Mouse (Mus musculus) embryonic facial prominence, embryonic 13.5 days (tissue): ENCODE measurements around the gene Zcchc9. TPM values are rescaled to one million over a fixed set of nuclear protein-coding genes. Genes with fewer than 3 reads are reported as not detected.
"Not testable (repeated sequence)": the region's sequence is repeated elsewhere in the genome, so short reads cannot be mapped to it uniquely, and the experiment has no call there.

Experiments used
- ATAC-seq: fragments of 200-750 bp; cut with Nextera tagmentation; 2 replicates; pipeline ENCODE4 v1.8.0; 2017; ENCODE audit warnings: low read depth; ENCODE audit not compliant: insufficient number of reproducible peaks, insufficient read depth, low FRiP score, low TSS enrichment
- H3K27ac ChIP-seq: fragments of 300-500 bp; sonication (generic); 2 replicates; pipeline ENCODE4 v1.5.1; 2015; ENCODE audit warnings: moderate library complexity, mild to moderate bottlenecking, inconsistent platforms
- H3K27me3 ChIP-seq: fragments of 300-500 bp; sonication (generic); 2 replicates; pipeline ENCODE4 v1.6.1; 2015; ENCODE audit warnings: mild to moderate bottlenecking, inconsistent platforms
- H3K36me3 ChIP-seq: fragments of 300-500 bp; sonication (generic); 2 replicates; pipeline ENCODE4 v1.6.1; 2015; ENCODE audit warnings: mild to moderate bottlenecking, inconsistent platforms
- H3K4me1 ChIP-seq: fragments of 300-500 bp; sonication (generic); 2 replicates; pipeline ENCODE4 v1.6.1; 2015; ENCODE audit warnings: inconsistent platforms
- H3K4me2 ChIP-seq: fragments of 300-500 bp; sonication (generic); 2 replicates; pipeline ENCODE4 v1.6.1; 2015; ENCODE audit warnings: moderate library complexity, mild to moderate bottlenecking, inconsistent platforms
- H3K4me3 ChIP-seq: fragments of 300-500 bp; sonication (generic); 2 replicates; pipeline ENCODE4 v1.5.1; 2015; ENCODE audit warnings: mild to moderate bottlenecking, inconsistent platforms
- H3K9ac ChIP-seq: fragments of 300-500 bp; sonication (generic); 2 replicates; pipeline ENCODE4 v1.6.1; 2015; ENCODE audit warnings: mild to moderate bottlenecking, inconsistent platforms
- H3K9me3 ChIP-seq: fragments of 300-500 bp; sonication (generic); 2 replicates; pipeline ENCODE4 v1.6.1; 2016; ENCODE audit warnings: inconsistent platforms
- WGBS: fragments of 180-500 bp; shearing (Covaris S2); methylation state at CpG from one replicate; pipeline ENCODE4 v1.1.7; 2015; ENCODE audit warnings: mixed read lengths; 5-methylcytosine and 5-hydroxymethylcytosine counted together
- polyA plus RNA-seq: library from polyadenylated mRNA; unstranded; fragments of >200 nt; fragmentation: Nextera tagmentation; extraction: Ambion mirVana; gene quantifications from 2 replicates; pipeline ENCODE4 v1.2.1, GENCODE M21; 2015

Zcchc9 gene
- polyA plus RNA-seq, 1 experiment from 2014 or later, result 40.2 TPM

GRCm38 (mm10) chr13:91796916-91797315, 10.6 kb downstream of the Zcchc9 start:
- Histone ChIP-seq H3K4me1 (no peaks in the 10 kb centered on the region), H3K27ac (no peak overlapping the region), H3K4me2 (no peak overlapping the region), H3K4me3 (no peak overlapping the region), H3K9ac (no peak overlapping the region), H3K27me3 (no peaks in the 10 kb centered on the region), H3K9me3 (no peaks in the 10 kb centered on the region; the same call in 1 of the 2 replicates), H3K36me3 (peaks cover 76% of the 10 kb centered on the region)
- ATAC-seq, result no peak
- WGBS, result 90% methylated on average over 6 of the region's 6 CpGs

- no peaks in the 10 kb centered on the region; the same call in 1 of the 2 replicates for H3K9me3 ChIP-seq
- H3K4me2 ChIP-seq, result no peak overlapping the region
- 68% methylated on average over 6 of the region's 6 CpGs for WGBS
- peaks cover 68% of the 10 kb centered on the region for H3K36me3 ChIP-seq
- H3K4me1 ChIP-seq, result no peaks in the 10 kb centered on the region
- no peaks in the 10 kb centered on the region for H3K27me3 ChIP-seq
- no peak overlapping the region for H3K4me3 ChIP-seq
- H3K27ac ChIP-seq, result no peak overlapping the region
- H3K9ac ChIP-seq, result no peak overlapping the region
- no peak for ATAC-seq
Observed at GRCm38 (mm10) chr13:91796003-91796402, 11.5 kb downstream of the Zcchc9 start.

- H3K9me3 ChIP-seq, result no peaks in the 10 kb centered on the region; the same call in 1 of the 2 replicates
- no peaks in the 10 kb centered on the region for H3K27me3 ChIP-seq
- ATAC-seq, result no peak
- WGBS, result 72% methylated on average over 10 of the region's 10 CpGs
- H3K4me1 ChIP-seq, result no peaks in the 10 kb centered on the region
- no peak overlapping the region for H3K4me3 ChIP-seq
- no peak overlapping the region for H3K9ac ChIP-seq
- H3K4me2 ChIP-seq, result no peak overlapping the region
- H3K36me3 ChIP-seq, result peaks cover 64% of the 10 kb centered on the region
- no peak overlapping the region for H3K27ac ChIP-seq
Observed at GRCm38 (mm10) chr13:91795593-91795992, 11.9 kb downstream of the Zcchc9 start.

GRCm38 (mm10) chr13:91794926-91795436, 12.5 kb downstream of the Zcchc9 start:
- Histone ChIP-seq H3K9ac (no peak overlapping the region), H3K27me3 (no peaks in the 10 kb centered on the region), H3K27ac (no peak overlapping the region), H3K9me3 (no peaks in the 10 kb centered on the region; the same call in 1 of the 2 replicates), H3K4me2 (no peak overlapping the region), H3K36me3 (peaks cover 58% of the 10 kb centered on the region), H3K4me3 (no peak overlapping the region), H3K4me1 (no peaks in the 10 kb centered on the region)
- 95% methylated on average over 13 of the region's 13 CpGs for WGBS
- no peak for ATAC-seq

- H3K27me3 ChIP-seq, result no peaks in the 10 kb centered on the region
- H3K9ac ChIP-seq, result no peak overlapping the region
- no peak overlapping the region for H3K4me3 ChIP-seq
- H3K4me1 ChIP-seq, result no peaks in the 10 kb centered on the region
- peaks cover 28% of the 10 kb centered on the region for H3K36me3 ChIP-seq
- 43% methylated on average over 1 of the region's 1 CpGs for WGBS
- no peak overlapping the region for H3K27ac ChIP-seq
- no peak overlapping the region for H3K4me2 ChIP-seq
- ATAC-seq, result no peak
- no peaks in the 10 kb centered on the region; the same call in 1 of the 2 replicates for H3K9me3 ChIP-seq
Observed at GRCm38 (mm10) chr13:91792035-91792434, 15.5 kb downstream of the Zcchc9 start.

GRCm38 (mm10) chr13:91779892-91780291, 27.6 kb downstream of the Zcchc9 start:
- Histone ChIP-seq H3K4me3 (no peak overlapping the region), H3K36me3 (no peaks in the 10 kb centered on the region), H3K27ac (no peak overlapping the region), H3K4me1 (peaks cover 6% of the 10 kb centered on the region; the same call in 1 of the 2 replicates), H3K9ac (no peak overlapping the region), H3K4me2 (no peak overlapping the region), H3K9me3 (no peaks in the 10 kb centered on the region), H3K27me3 (no peaks in the 10 kb centered on the region; the same call in 1 of the 2 replicates)
- ATAC-seq, result no peak

- 93% methylated on average over 5 of the region's 5 CpGs for WGBS
- peaks cover 6% of the 10 kb centered on the region; the same call in 1 of the 2 replicates for H3K4me1 ChIP-seq
- no peak for ATAC-seq
- no peaks in the 10 kb centered on the region for H3K36me3 ChIP-seq
- H3K27ac ChIP-seq, result no peak overlapping the region
- no peak overlapping the region for H3K4me3 ChIP-seq
- no peak overlapping the region for H3K4me2 ChIP-seq
- no peaks in the 10 kb centered on the region; the same call in 1 of the 2 replicates for H3K27me3 ChIP-seq
- H3K9ac ChIP-seq, result no peak overlapping the region
- H3K9me3 ChIP-seq, result no peaks in the 10 kb centered on the region
Observed at GRCm38 (mm10) chr13:91778092-91778491, 29.4 kb downstream of the Zcchc9 start.

GRCm38 (mm10) chr13:91768683-91769651, 38.5 kb downstream of the Zcchc9 start:
- H3K9ac ChIP-seq, result no peak overlapping the region
- H3K36me3 ChIP-seq, result no peaks in the 10 kb centered on the region
- no peak overlapping the region for H3K4me2 ChIP-seq
- no peaks in the 10 kb centered on the region for H3K27me3 ChIP-seq
- WGBS, result 72% methylated on average over 9 of the region's 9 CpGs
- H3K9me3 ChIP-seq, result no peaks in the 10 kb centered on the region
- H3K4me3 ChIP-seq, result no peak overlapping the region
- H3K4me1 ChIP-seq, result no peaks in the 10 kb centered on the region
- no peak for ATAC-seq
- no peak overlapping the region for H3K27ac ChIP-seq

GRCm38 (mm10) chr13:91765627-91766026, 41.9 kb downstream of the Zcchc9 start:
- H3K36me3 ChIP-seq, result no peaks in the 10 kb centered on the region
- no peaks in the 10 kb centered on the region for H3K4me1 ChIP-seq
- no peak overlapping the region for H3K4me3 ChIP-seq
- no peaks in the 10 kb centered on the region for H3K9me3 ChIP-seq
- no peak overlapping the region for H3K9ac ChIP-seq
- no peaks in the 10 kb centered on the region for H3K27me3 ChIP-seq
- no peak overlapping the region for H3K27ac ChIP-seq
- ATAC-seq, result no peak
- WGBS, result 91% methylated on average over 4 of the region's 4 CpGs
- no peak overlapping the region for H3K4me2 ChIP-seq

GRCm38 (mm10) chr13:91763654-91764053, 43.9 kb downstream of the Zcchc9 start:
- not testable (repeated sequence) for H3K4me2 ChIP-seq, H3K9ac ChIP-seq, H3K4me1 ChIP-seq, H3K27ac ChIP-seq, H3K9me3 ChIP-seq, H3K4me3 ChIP-seq, H3K36me3 ChIP-seq, ATAC-seq, H3K27me3 ChIP-seq
- 93% methylated on average over 3 of the region's 3 CpGs for WGBS

- Histone ChIP-seq H3K27me3 (no peaks in the 10 kb centered on the region), H3K4me2 (no peak overlapping the region), H3K36me3 (no peaks in the 10 kb centered on the region), H3K27ac (no peak overlapping the region), H3K4me3 (no peak overlapping the region), H3K4me1 (no peaks in the 10 kb centered on the region), H3K9me3 (no peaks in the 10 kb centered on the region), H3K9ac (no peak overlapping the region)
- no peak for ATAC-seq
- WGBS, result 89% methylated on average over 6 of the region's 6 CpGs
Observed at GRCm38 (mm10) chr13:91761654-91762445, 45.7 kb downstream of the Zcchc9 start.
